Mouse (Mus musculus): Measurements from ENCODE around the gene Rcbtb2. TPM values are rescaled to one million over a fixed set of nuclear protein-coding genes. Genes with fewer than 3 reads are reported as not detected.

Gene Rcbtb2
- polyA plus RNA-seq (2014; fragmentation: Nextera tagmentation; extraction: Ambion mirVana): 71.4 and 74.7 TPM in 2 replicates

GRCm38 (mm10) chr14:73122923-73123278 is at the start of gene Rcbtb2:
Rcbtb2 (plus strand) TSS chr14:73123037.
- Histone ChIP-seq H3K9me3 (replicated peaks; ENCODE audit: control insufficient read depth, low read length) (no peaks in the 10 kb centered on the region), H3K27ac (ENCODE audit: low read depth, low read length) (no peak within 1 kb of the TSS), H3K4me3 (ENCODE audit: low read depth, low read length) (no peak within 1 kb of the TSS), H3K27me3 (ENCODE audit: control insufficient read depth, insufficient read depth, low read length) (no peaks in the 10 kb centered on the region), H3K4me1 (ENCODE audit: control insufficient read depth, insufficient read depth, low read length) (peaks cover 8% of the 10 kb centered on the region), H3K9ac (ENCODE audit: low read depth, low read length) (no peak within 1 kb of the TSS), H3K4me2 (no peak within 1 kb of the TSS), H3K36me3 (ENCODE audit: control insufficient read depth, insufficient read depth, low read length) (no peaks in the 10 kb centered on the region)
- no peak for ATAC-seq (replicated peaks; ENCODE audit: insufficient number of reproducible peaks, low FRiP score, low TSS enrichment)
- 63% methylated on average over 4 of the region's 4 CpGs for WGBS (ENCODE audit: insufficient replicate concordance)

- no peak overlapping the region for H3K4me3 ChIP-seq (ENCODE audit: low read depth, low read length)
- H3K36me3 ChIP-seq (ENCODE audit: control insufficient read depth, insufficient read depth, low read length): no peaks in the 10 kb centered on the region
- no peaks in the 10 kb centered on the region for H3K9me3 ChIP-seq (replicated peaks; ENCODE audit: control insufficient read depth, low read length)
- H3K4me2 ChIP-seq: no peak overlapping the region
- 74% methylated on average over 2 of the region's 2 CpGs for WGBS (ENCODE audit: insufficient replicate concordance)
- H3K9ac ChIP-seq (ENCODE audit: low read depth, low read length): no peak overlapping the region
- ATAC-seq (replicated peaks; ENCODE audit: insufficient number of reproducible peaks, low FRiP score, low TSS enrichment): no peak
- no peaks in the 10 kb centered on the region for H3K27me3 ChIP-seq (ENCODE audit: control insufficient read depth, insufficient read depth, low read length)
- no peak overlapping the region for H3K27ac ChIP-seq (ENCODE audit: low read depth, low read length)
- H3K4me1 ChIP-seq (ENCODE audit: control insufficient read depth, insufficient read depth, low read length): no peaks in the 10 kb centered on the region
Measured at GRCm38 (mm10) chr14:73083563-73083962, 39.3 kb upstream of the Rcbtb2 start.

GRCm38 (mm10) chr14:73086425-73086824 is 36.4 kb upstream of the Rcbtb2 start:
- no peak overlapping the region for H3K27ac ChIP-seq (ENCODE audit: low read depth, low read length)
- no peaks in the 10 kb centered on the region for H3K4me1 ChIP-seq (ENCODE audit: control insufficient read depth, insufficient read depth, low read length)
- no peak overlapping the region for H3K9ac ChIP-seq (ENCODE audit: low read depth, low read length)
- ATAC-seq (replicated peaks; ENCODE audit: insufficient number of reproducible peaks, low FRiP score, low TSS enrichment): no peak
- H3K27me3 ChIP-seq (ENCODE audit: control insufficient read depth, insufficient read depth, low read length): no peaks in the 10 kb centered on the region
- no peak overlapping the region for H3K4me3 ChIP-seq (ENCODE audit: low read depth, low read length)
- WGBS (ENCODE audit: insufficient replicate concordance): 55% methylated on average over 3 of the region's 3 CpGs
- H3K4me2 ChIP-seq: no peak overlapping the region
- no peaks in the 10 kb centered on the region; the same call in 1 of the 2 replicates for H3K9me3 ChIP-seq (replicated peaks; ENCODE audit: control insufficient read depth, low read length)
- no peaks in the 10 kb centered on the region for H3K36me3 ChIP-seq (ENCODE audit: control insufficient read depth, insufficient read depth, low read length)

- no peak overlapping the region for H3K9ac ChIP-seq (ENCODE audit: low read depth, low read length)
- H3K9me3 ChIP-seq (replicated peaks; ENCODE audit: control insufficient read depth, low read length): no peaks in the 10 kb centered on the region; the same call in 1 of the 2 replicates
- no peak overlapping the region for H3K4me3 ChIP-seq (ENCODE audit: low read depth, low read length)
- H3K36me3 ChIP-seq (ENCODE audit: control insufficient read depth, insufficient read depth, low read length): no peaks in the 10 kb centered on the region
- no peaks in the 10 kb centered on the region for H3K4me1 ChIP-seq (ENCODE audit: control insufficient read depth, insufficient read depth, low read length)
- 85% methylated on average over 5 of the region's 5 CpGs for WGBS (ENCODE audit: insufficient replicate concordance)
- no peak overlapping the region for H3K4me2 ChIP-seq
- H3K27me3 ChIP-seq (ENCODE audit: control insufficient read depth, insufficient read depth, low read length): no peaks in the 10 kb centered on the region
- no peak overlapping the region for H3K27ac ChIP-seq (ENCODE audit: low read depth, low read length)
- ATAC-seq (replicated peaks; ENCODE audit: insufficient number of reproducible peaks, low FRiP score, low TSS enrichment): no peak
Measured at GRCm38 (mm10) chr14:73087247-73087646, 35.6 kb upstream of the Rcbtb2 start.

DNA sequence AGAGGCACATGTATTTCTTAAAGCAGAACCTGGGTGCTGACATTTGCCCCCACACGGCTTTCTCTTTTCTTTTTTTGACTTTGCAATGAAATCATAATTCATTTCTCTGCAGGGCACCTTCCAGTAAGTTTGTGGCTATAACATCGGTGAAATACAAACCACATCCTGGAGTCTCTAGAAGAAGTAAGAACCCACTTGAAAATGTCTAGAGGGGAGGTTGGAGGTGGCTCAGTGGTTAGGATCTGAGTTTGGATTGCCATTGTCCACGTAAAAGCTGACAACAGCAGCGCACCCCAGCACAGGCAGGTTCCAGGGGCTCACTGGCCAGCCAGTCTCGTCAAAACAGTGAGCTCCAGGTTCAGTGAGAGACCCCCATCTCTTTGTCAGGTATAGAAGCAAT is 35.1 kb upstream of the Rcbtb2 start:
- no peaks in the 10 kb centered on the region for H3K4me1 ChIP-seq (ENCODE audit: control insufficient read depth, insufficient read depth, low read length)
- H3K9ac ChIP-seq (ENCODE audit: low read depth, low read length): no peak overlapping the region
- WGBS (ENCODE audit: insufficient replicate concordance): 76% methylated on average over 5 of the region's 5 CpGs
- no peaks in the 10 kb centered on the region for H3K27me3 ChIP-seq (ENCODE audit: control insufficient read depth, insufficient read depth, low read length)
- no peaks in the 10 kb centered on the region; the same call in 1 of the 2 replicates for H3K9me3 ChIP-seq (replicated peaks; ENCODE audit: control insufficient read depth, low read length)
- H3K36me3 ChIP-seq (ENCODE audit: control insufficient read depth, insufficient read depth, low read length): no peaks in the 10 kb centered on the region
- ATAC-seq (replicated peaks; ENCODE audit: insufficient number of reproducible peaks, low FRiP score, low TSS enrichment): no peak
- H3K4me3 ChIP-seq (ENCODE audit: low read depth, low read length): no peak overlapping the region
- no peak overlapping the region for H3K4me2 ChIP-seq
- no peak overlapping the region for H3K27ac ChIP-seq (ENCODE audit: low read depth, low read length)

DNA sequence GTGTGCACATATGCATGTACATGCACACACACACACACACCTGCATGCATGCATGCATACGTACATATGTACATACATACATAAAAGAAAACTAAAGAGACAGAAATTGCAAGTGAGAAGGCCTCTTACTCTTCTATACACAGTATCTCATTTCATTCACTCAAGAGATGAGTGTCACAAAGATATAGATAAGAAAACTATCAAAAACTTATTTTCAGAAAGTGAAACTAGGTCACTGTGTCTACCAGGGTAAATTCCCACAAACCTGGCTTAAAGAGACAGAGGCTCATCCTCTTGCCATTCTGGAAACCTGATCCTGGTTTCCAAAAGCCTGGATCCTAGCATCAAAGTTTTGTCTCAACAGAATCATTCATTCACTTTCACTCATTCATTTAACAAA is 34.6 kb upstream of the Rcbtb2 start:
- no peaks in the 10 kb centered on the region for H3K36me3 ChIP-seq (ENCODE audit: control insufficient read depth, insufficient read depth, low read length)
- no peak for ATAC-seq (replicated peaks; ENCODE audit: insufficient number of reproducible peaks, low FRiP score, low TSS enrichment)
- 88% methylated on average over 1 of the region's 1 CpGs for WGBS (ENCODE audit: insufficient replicate concordance)
- H3K9ac ChIP-seq (ENCODE audit: low read depth, low read length): no peak overlapping the region
- H3K4me2 ChIP-seq: no peak overlapping the region
- no peaks in the 10 kb centered on the region for H3K27me3 ChIP-seq (ENCODE audit: control insufficient read depth, insufficient read depth, low read length)
- H3K4me3 ChIP-seq (ENCODE audit: low read depth, low read length): no peak overlapping the region
- H3K27ac ChIP-seq (ENCODE audit: low read depth, low read length): no peak overlapping the region
- no peaks in the 10 kb centered on the region; the same call in 1 of the 2 replicates for H3K9me3 ChIP-seq (replicated peaks; ENCODE audit: control insufficient read depth, low read length)
- no peaks in the 10 kb centered on the region for H3K4me1 ChIP-seq (ENCODE audit: control insufficient read depth, insufficient read depth, low read length)

GRCm38 (mm10) chr14:73092871-73093270 is 30.0 kb upstream of the Rcbtb2 start:
- Histone ChIP-seq H3K9me3 (replicated peaks; ENCODE audit: control insufficient read depth, low read length) (no peaks in the 10 kb centered on the region; the same call in 1 of the 2 replicates), H3K4me2 (no peak overlapping the region), H3K4me3 (ENCODE audit: low read depth, low read length) (no peak overlapping the region), H3K4me1 (ENCODE audit: control insufficient read depth, insufficient read depth, low read length) (no peaks in the 10 kb centered on the region), H3K9ac (ENCODE audit: low read depth, low read length) (no peak overlapping the region), H3K36me3 (ENCODE audit: control insufficient read depth, insufficient read depth, low read length) (no peaks in the 10 kb centered on the region), H3K27me3 (ENCODE audit: control insufficient read depth, insufficient read depth, low read length) (no peaks in the 10 kb centered on the region), H3K27ac (ENCODE audit: low read depth, low read length) (no peak overlapping the region)
- ATAC-seq (replicated peaks; ENCODE audit: insufficient number of reproducible peaks, low FRiP score, low TSS enrichment): no peak
- 80% methylated on average over 3 of the region's 3 CpGs for WGBS (ENCODE audit: insufficient replicate concordance)

- Histone ChIP-seq H3K27ac (ENCODE audit: low read depth, low read length) (no peak overlapping the region), H3K9me3 (replicated peaks; ENCODE audit: control insufficient read depth, low read length) (no peaks in the 10 kb centered on the region; the same call in 1 of the 2 replicates), H3K4me2 (no peak overlapping the region), H3K9ac (ENCODE audit: low read depth, low read length) (no peak overlapping the region), H3K4me3 (ENCODE audit: low read depth, low read length) (no peak overlapping the region), H3K4me1 (ENCODE audit: control insufficient read depth, insufficient read depth, low read length) (no peaks in the 10 kb centered on the region), H3K36me3 (ENCODE audit: control insufficient read depth, insufficient read depth, low read length) (no peaks in the 10 kb centered on the region), H3K27me3 (ENCODE audit: control insufficient read depth, insufficient read depth, low read length) (0 out of 2 replicates have a peak, but pooled peaks cover under 1% of the 10 kb centered on the region)
- WGBS (ENCODE audit: insufficient replicate concordance): 73% methylated on average over 13 of the region's 13 CpGs
- ATAC-seq (replicated peaks; ENCODE audit: insufficient number of reproducible peaks, low FRiP score, low TSS enrichment): no peak
Measured at GRCm38 (mm10) chr14:73094802-73095550, 27.9 kb upstream of the Rcbtb2 start.
